Mouse (Mus musculus) lung, adult 2 months (tissue): ENCODE measurements around the gene B4galnt3.

Source experiments
- CTCF ChIP-seq: fragments of 200-500 bp; IDR thresholded peaks from 2 replicates; pipeline ENCODE4 v1.5.1; 2011; ENCODE audit warnings: mild to moderate bottlenecking, low read length, control low read depth; ENCODE audit not compliant: insufficient read depth
- POLR2A ChIP-seq: fragments of 200-500 bp; IDR thresholded peaks from 2 replicates; pipeline ENCODE4 v1.6.1; 2011; ENCODE audit warnings: low read depth, mild to moderate bottlenecking, control low read depth, low read length, borderline replicate concordance; ENCODE audit errors: extremely low read depth

GRCm38 (mm10) chr6:120229806-120230205, 64.6 kb downstream of the B4galnt3 start:
- TF ChIP-seq POLR2A (no peak), CTCF (no peak)
